Mouse (Mus musculus) brain, embryonic 14.5 days (tissue): Measurements from ENCODE around the gene Lsp1. TPM values are rescaled to one million over a fixed set of nuclear protein-coding genes. Genes with fewer than 3 reads are reported as not detected.
A peak's percentile ranks its signal among the peaks of the same experiment; 100 is the strongest.

Experiments
- DNase-seq: peaks from one replicate; pipeline ENCODE4 v3.0.0-alpha.2; 2011; ENCODE audit warnings: low read depth
- CTCF ChIP-seq: fragments of 200-500 bp; IDR thresholded peaks from 2 replicates; pipeline ENCODE4 v1.5.1; 2012; ENCODE audit warnings: inconsistent platforms, mild to moderate bottlenecking, moderate library complexity, borderline replicate concordance; ENCODE audit not compliant: insufficient read depth, insufficient read length; ENCODE audit errors: extremely low read depth
- POLR2A ChIP-seq: fragments of 200-500 bp; IDR thresholded peaks from 2 replicates; pipeline ENCODE4 v1.6.1; 2012; ENCODE audit warnings: mild to moderate bottlenecking, inconsistent platforms, borderline replicate concordance; ENCODE audit not compliant: poor library complexity, insufficient read depth, insufficient read length, severe bottlenecking; ENCODE audit errors: extremely low read depth
- polyA plus RNA-seq: library from polyadenylated mRNA; depleted of rRNA; stranded (reverse); fragments of >200 nt; gene quantifications from 2 replicates; pipeline ENCODE4 v1.2.3, GENCODE M21; 2012

Gene Lsp1
- polyA plus RNA-seq, 1 experiment: 7.6 TPM

DNA sequence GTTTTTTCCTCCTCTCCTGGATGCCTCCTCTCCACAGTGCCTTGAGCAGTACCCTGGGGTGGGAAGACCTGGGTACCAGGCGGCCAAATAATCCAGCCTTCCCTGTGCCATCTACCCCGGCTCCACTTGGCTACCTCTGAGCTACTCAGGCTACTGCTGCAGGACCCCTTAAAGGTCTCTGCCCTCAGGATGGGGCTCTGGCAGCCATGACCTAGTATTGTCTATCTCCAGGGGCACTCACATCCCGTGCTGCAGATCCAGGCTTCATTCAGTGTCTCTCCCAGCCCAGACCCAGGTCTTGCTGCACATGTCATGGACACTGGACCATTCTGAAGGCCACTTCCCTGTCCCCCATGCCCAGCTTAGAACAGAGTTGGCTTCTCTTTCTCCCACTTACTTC lies 19.3 kb downstream of the Lsp1 start:
- no peak for DNase-seq
- no peak for TF ChIP-seq POLR2A
- TF ChIP-seq CTCF: no peak

DNA sequence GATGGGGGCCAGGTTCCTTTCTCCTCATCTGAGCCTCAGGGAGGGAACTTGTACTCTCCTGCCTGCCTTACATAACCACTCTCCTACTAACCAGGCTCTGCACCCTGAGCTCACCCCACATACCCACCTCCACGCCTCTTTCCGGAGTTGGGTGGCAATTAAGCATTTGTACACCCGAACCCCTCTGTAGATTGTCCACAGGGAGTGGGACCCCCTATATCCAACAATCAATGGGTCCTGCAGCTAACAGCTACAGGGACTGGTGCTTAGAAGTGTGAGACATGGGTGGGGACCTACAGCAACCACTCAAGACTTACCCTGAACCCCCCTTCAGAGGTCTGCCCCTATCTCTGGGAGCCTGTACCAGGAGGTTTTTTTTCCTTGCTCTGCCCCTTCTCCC lies 20.1 kb downstream of the Lsp1 start:
- no peak for TF ChIP-seq POLR2A
- TF ChIP-seq CTCF: no peak

DNA sequence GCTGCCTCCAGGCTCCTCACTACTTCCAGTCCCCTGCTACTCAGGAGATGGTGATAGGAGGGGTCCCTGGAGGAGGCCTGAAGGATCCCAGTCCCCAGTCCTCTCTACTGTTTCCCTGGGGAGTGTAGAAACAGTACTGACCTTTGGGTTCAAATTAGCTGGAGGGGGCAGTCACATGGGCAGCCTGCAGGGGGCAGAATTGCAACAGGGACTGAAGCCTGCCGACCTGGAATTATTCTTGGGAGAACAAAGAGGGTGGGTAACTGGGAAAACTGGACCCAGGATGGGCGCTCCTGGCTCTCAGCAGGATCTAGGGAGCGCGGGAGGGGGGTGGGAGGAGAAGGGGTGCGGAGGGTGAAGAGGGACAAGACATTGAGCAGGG lies 20.6 kb downstream of the Lsp1 start:
- no peak for TF ChIP-seq POLR2A
- peak; percentile 75 for TF ChIP-seq CTCF
- DNase-seq: peak; percentile 67

More for the DNA sequence above, 20.1 kb downstream of the Lsp1 start:
- no peak for DNase-seq

DNA sequence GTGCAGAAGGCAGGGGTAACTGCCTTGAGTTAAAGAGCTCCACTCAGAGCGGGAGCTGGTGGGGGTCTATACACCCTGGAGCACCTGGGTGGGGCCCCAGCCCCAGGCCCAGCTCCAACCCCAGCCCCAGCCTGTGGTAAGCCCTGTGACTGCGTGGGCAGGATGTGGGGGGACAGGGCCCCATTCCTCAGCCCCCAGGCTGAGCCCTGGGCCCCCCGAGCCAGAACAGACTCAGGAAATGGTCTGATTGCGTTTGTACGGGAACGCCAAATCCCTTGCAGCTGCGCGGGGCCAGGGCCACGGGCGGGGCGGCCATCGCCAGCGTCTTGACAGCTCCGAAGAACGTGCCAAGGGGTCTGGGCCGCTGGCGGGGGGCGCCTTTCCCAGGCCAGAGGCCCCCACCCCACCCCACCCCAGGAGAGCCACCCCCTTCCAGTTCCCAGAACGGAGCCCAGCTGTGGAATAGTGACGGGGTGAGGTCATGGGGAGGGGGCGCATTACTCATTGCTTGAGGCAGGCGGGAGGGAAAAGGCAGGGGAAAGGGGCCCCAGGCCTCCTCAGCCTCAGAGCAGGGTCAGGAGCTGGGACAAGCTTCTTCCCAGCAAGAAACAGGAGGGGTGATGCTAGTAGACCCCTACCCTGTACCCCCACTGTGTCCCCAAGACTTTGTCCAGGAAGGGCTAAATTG lies 21.1 kb downstream of the Lsp1 start:
- TF ChIP-seq POLR2A (no peak), CTCF (no peak)
- DNase-seq: peak; percentile 84

DNA sequence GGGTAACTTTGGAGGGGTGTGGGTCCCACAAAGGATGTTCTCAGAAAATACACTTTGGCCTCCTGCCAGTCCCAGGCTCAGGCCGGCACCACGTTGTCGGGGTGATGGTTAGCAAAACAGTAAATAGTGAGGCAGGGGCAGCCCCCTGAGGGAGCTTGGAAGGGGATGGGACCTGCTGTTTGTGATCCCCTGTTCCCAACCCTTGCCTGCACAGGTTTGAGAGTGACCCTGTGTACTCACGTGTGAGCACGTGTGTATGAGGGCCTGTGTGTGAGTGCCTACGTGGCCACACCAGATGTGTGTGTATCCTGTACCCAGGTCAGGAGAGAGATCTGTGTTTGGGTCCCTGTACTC lies 21.6 kb downstream of the Lsp1 start:
- peak; percentile 67 for DNase-seq
- TF ChIP-seq POLR2A (no peak), CTCF (no peak)

DNA sequence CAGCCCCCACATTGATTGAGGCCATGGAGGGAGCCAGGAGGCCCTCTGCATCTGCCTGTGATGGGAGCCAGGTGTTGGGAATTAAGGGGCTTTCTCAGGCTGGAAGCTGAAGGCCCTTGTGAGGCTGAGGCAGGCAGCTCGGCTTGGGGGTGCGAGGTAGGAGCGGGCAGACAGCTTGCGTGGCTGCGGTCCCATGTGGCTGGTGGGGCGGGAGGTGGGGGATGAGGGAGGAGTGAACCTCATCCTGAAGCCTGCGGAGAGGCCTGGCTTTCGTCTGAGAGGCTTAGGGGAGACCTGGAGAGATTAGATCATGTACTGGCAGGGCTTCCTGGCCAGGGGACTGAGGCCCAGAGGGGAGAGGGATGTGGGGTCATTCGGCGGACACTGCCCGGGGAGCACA lies 22.5 kb downstream of the Lsp1 start:
- no peak for TF ChIP-seq POLR2A
- TF ChIP-seq CTCF: no peak
- DNase-seq: peak; percentile 58

DNA sequence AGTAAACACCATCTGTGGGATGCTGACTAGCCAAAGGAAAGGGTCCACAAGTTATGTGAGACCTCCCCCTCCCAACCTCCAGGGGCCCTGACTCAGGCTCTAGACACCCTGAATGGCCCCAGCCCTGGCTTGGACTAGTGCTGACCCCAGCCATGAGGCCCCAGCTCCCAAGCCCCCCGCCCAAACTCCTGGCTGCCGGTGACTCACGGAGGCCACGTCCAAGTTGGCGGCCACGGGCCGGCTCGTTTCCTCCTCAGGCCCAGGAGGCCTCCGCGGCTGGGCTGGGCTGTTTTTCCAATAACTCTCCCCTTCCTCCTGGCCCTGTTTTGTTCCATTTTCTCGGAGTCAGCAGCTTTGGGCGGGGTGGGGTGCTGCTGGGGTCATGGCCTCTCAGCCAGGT lies 24.2 kb downstream of the Lsp1 start:
- DNase-seq: no peak
- TF ChIP-seq POLR2A (no peak), CTCF (no peak)

DNA sequence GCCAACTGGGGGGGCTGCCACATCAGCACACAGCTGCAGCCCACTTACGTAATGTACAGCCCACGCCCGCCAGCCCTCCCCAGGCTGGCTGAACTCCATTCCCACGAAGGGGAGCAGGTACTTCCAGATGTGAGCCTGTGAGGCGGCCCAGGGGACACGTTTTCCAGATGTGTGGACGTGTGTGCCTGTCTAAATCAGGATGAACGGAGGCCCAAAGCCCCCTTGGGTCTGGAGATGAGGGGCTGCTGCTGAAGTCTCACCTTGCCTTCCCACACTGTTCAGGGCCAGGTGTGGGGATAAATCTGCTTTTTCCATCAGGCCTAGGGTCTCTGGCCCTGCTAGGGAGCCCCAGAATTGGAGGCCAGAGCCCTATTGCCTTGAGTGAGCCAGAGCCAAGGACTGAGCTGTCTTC lies 26.1 kb downstream of the Lsp1 start:
- DNase-seq: no peak
- no peak for TF ChIP-seq CTCF
- no peak for TF ChIP-seq POLR2A

DNA sequence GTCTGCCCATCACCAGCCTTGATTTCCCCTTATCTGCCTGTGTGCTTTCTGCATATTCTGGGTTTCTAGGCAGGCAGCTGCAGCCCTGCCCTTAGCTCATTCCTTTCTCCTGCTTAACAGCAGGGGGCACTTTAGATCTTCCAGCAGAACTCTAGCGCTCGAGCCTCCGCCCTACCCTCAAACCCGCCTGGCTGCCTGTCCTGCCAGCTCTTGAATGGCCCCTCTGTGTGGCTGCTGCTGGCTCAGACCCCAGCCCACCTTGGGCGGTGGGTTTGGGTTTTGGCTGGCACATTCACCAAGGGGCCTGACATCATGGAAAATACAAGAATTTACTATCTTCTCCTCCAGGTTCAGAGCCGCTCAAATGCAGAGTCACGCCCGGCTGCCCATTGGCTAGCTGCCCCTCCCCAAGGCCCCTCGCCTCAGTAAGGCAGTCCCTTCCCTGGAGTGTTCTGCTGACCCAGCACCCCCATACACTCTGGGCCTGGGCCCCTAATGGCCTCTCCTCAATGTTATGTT lies 26.8 kb downstream of the Lsp1 start:
- TF ChIP-seq POLR2A (no peak), CTCF (peak; percentile 65; the same call in 1 of the 2 replicates)

DNA sequence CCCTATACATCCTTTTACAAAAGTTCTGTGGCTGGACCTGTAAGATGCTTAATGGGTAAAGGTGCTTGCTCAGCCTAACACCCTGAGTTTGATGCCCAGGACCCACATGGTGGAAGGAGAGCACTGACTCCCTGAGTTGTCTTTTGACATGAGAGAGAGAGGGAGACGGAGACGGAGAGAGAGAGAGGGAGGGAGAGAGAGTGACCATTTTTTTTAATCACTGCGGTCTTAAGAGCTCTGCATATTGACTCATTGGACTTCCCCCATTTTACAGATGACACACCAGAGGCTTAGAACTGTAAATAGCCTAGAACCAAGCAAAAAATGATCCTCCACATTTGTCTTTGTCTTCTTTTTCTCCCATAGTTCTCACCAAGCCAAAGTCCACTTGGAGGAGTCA lies 27.4 kb downstream of the Lsp1 start:
- TF ChIP-seq CTCF: no peak
- TF ChIP-seq POLR2A: no peak
- no peak for DNase-seq

More for the DNA sequence above, 26.8 kb downstream of the Lsp1 start:
- DNase-seq: peak; percentile 91

DNA sequence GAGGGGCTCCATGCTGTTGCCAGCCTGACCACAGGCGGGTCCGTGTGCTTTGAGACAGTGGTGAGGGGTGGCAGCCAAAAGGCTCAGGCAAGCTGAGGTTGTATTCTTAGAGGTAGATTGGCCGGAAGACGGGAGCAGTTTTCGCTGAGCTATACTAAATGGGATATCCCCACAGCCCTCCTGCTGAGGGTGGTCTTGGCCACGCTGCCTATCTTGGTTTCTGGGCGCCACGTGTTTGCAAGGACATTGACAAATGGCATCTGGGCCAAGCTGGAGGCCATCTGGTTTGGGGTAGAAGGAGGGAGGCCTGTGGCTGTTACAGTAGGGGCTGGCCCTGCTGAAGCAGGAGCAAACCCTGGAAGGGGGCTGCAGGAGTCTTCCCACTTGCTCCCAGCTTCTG lies 32.9 kb downstream of the Lsp1 start:
- DNase-seq: no peak
- TF ChIP-seq CTCF (no peak), POLR2A (no peak)

DNA sequence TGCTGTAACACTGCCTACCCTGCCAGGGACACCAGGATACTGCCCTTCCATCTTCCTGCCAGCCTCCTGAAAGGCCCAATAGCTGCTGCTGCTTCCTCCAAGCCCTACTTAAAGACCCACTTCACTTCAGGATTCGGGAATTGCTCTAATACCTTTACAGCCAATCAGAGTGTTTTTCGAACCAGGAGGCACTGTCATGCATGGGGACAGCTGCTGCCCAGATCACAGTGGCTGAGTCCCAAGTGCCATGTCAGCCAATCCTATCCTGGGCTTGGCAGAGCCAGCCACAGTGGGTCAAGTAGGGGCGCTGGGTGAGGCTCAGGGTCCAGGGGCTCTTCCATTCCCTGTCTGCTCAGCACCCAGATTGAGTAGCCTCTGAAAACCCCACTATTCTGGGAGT lies 35.5 kb downstream of the Lsp1 start:
- no peak for DNase-seq
- no peak for TF ChIP-seq CTCF
- no peak for TF ChIP-seq POLR2A
